Mouse (Mus musculus) colon, adult 2 months (tissue): ENCODE measurements around the gene Gm5767. TPM values are rescaled to one million over a fixed set of nuclear protein-coding genes. Genes with fewer than 3 reads are reported as not detected.

Source experiments
- polyA plus RNA-seq: library from polyadenylated mRNA; depleted of rRNA; stranded (reverse); fragments of >200 nt; gene quantifications from 2 replicates; pipeline ENCODE4 v1.2.3, GENCODE M21; 2012; rRNA removed

The Gm5767 gene
- polyA plus RNA-seq: not detected in 2 replicates

GRCm38 (mm10) chr16:8680470-8680869, at the start of gene Gm5767:
Gm5767 (plus strand) TSS chr16:8680770.

DNA sequence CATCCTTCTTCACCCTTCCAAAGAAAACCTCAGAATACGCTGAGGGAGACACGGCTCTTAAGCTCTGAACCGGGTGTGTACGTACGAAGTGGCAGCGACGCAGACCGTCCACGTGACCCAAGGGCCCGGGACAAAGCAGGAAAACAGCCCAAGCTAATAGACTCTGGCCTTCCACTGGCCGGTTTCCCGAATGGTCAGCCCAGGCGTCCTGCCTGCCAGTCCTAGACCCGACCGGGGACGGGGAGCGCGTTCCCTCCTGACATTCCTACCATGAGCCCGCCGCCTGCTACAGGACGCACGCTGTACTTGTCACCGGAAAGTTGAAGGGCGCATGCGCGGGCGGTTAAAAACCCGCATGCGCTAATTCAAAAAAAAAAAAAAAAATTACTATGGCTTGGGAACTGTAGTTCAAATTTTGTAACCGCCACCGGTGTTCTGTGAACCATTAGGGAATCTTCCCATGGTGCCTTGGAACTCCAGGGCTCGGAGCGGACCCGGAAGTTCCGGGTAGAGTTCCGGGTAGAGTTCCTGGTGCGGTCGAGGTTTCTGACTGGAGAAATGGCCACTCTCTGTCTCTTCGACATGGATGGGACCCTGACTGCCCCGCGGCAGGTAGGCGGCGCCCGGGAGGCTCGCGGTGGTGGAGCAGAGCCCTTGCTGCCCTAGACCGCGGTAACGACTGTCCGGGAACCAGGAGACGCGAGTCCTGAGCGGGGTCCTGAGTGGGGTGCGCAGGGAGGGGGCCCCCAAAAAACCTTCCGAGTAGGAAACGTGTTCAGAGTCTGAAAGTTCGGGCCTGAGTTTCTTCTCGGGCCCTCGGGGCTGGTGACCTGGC, 43.1 kb upstream of the Gm5767 start, which contains the start of the genes Pmm2 and Tmem186:
TSS of gene Pmm2 (plus strand) at position 458 of the 835 bp plus-strand sequence.
TSS of gene Tmem186 (minus strand) at position 496 of the 835 bp plus-strand sequence.

GRCm38 (mm10) chr16:8671551-8672349, 8.8 kb upstream of the Gm5767 start, which contains the start of gene Carhsp1:
Carhsp1 (minus strand) TSS chr16:8672155.

Other genes starting within 250 kb of the Gm5767 start
- 12.7 and 13.6 TPM in 2 replicates for gene Mettl22, start 210.0 kb upstream of the Gm5767 start, polyA plus RNA-seq
- 70.8 and 76.8 TPM in 2 replicates for gene Abat, start 167.3 kb upstream of the Gm5767 start, polyA plus RNA-seq
- gene Pmm2, start 43.1 kb upstream of the Gm5767 start, polyA plus RNA-seq: 208 and 235 TPM in 2 replicates
- 13.4 and 13.7 TPM in 2 replicates for gene Tmem186, start 43.1 kb upstream of the Gm5767 start, polyA plus RNA-seq
- gene Carhsp1, start 8.6 kb upstream of the Gm5767 start, polyA plus RNA-seq: 152 and 160 TPM in 2 replicates
- gene Usp7, start 111.5 kb downstream of the Gm5767 start, polyA plus RNA-seq: 15.5 and 15.6 TPM in 2 replicates
- gene 1810013L24Rik, start 149.3 kb downstream of the Gm5767 start, polyA plus RNA-seq: 16.5 and 18.1 TPM in 2 replicates